Mouse (Mus musculus): ENCODE data around the gene Ccm2.
"Not testable (repeated sequence)": the region's sequence is repeated elsewhere in the genome, so short reads cannot be mapped to it uniquely, and the experiment has no call there.

The Ccm2 gene

GRCm38 (mm10) chr11:6546205-6547013, at the start of gene Ccm2:
TSS of gene Ccm2 (plus strand) at chr11:6546887.
- in situ Hi-C loops (cut with MboI; ENCODE audit: low pct_unique_long_range_greater_than_20kb in 1 of 2, low sequenced_read_pairs in 2 of 2, unreplicated experiment in 1 of 2) = no loop called here

- in situ Hi-C loops (cut with MboI; ENCODE audit: low pct_unique_long_range_greater_than_20kb in 1 of 2, low sequenced_read_pairs in 2 of 2, unreplicated experiment in 1 of 2) = no loop called here
Measured at GRCm38 (mm10) chr11:6497311-6497948, 49.3 kb upstream of the Ccm2 start.

GRCm38 (mm10) chr11:6502506-6502905, 44.2 kb upstream of the Ccm2 start:
- in situ Hi-C loops (cut with MboI; ENCODE audit: low pct_unique_long_range_greater_than_20kb in 1 of 2, low sequenced_read_pairs in 2 of 2, unreplicated experiment in 1 of 2) = no loop called here

DNA sequence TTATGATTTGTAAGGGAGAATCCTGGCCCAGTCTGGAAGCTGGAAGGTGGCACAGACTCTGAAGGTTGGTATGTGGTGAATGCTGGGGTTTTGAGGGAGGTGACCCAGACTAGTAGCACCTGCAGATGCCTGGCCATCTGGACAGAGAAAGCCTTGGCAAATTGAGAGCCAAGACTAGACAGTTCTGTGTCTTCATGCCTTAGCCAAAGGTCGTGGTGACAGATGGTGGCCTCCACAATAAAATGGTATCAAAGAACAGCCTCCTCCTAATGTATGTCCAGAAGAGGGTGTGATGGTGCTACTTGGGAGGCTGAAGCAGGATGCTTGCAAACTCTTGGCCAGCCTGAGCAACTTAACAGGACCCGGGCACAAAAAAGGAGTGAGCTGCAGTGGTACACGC, 42.5 kb upstream of the Ccm2 start:
- in situ Hi-C loops (cut with MboI; ENCODE audit: low pct_unique_long_range_greater_than_20kb in 1 of 2, low sequenced_read_pairs in 2 of 2, unreplicated experiment in 1 of 2) = no loop called here

GRCm38 (mm10) chr11:6504689-6505088, 42.0 kb upstream of the Ccm2 start:
- in situ Hi-C loops (cut with MboI; ENCODE audit: low pct_unique_long_range_greater_than_20kb in 1 of 2, low sequenced_read_pairs in 2 of 2, unreplicated experiment in 1 of 2) = no loop called here

GRCm38 (mm10) chr11:6506516-6506915, 40.2 kb upstream of the Ccm2 start:
- in situ Hi-C loops (cut with MboI; ENCODE audit: low pct_unique_long_range_greater_than_20kb in 1 of 2, low sequenced_read_pairs in 2 of 2, unreplicated experiment in 1 of 2) = no loop called here

DNA sequence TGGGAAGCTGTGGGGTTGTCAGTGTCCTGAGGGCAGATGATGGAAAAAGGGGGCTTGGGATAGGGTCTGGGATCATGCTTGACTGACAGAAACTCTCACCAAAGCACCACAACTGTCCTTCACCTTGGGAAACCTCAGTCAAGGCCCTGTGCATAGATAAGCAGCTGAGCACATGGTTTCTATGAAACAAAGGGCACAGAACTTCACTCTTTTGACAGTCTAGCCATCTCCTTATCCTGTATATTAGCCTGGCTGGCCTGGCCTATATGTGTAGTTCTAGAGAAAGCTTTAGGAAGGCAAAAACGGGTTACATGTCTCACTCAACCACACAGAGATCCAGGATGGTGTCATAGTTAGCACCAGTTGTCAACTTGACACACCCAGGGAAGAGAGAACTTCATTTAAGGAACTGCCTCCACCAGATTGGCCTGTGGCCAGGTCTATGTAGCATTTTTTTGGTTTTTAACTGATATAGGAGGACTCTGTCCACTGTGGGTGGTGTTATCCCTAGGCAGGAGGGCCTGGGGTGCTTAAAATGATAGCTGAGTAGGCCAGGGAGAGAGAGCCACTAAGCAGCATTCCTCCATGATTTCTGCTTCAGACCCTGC, 38.3 kb upstream of the Ccm2 start:
- in situ Hi-C loops (cut with MboI; ENCODE audit: low pct_unique_long_range_greater_than_20kb in 1 of 2, low sequenced_read_pairs in 2 of 2, unreplicated experiment in 1 of 2) = no loop called here

DNA sequence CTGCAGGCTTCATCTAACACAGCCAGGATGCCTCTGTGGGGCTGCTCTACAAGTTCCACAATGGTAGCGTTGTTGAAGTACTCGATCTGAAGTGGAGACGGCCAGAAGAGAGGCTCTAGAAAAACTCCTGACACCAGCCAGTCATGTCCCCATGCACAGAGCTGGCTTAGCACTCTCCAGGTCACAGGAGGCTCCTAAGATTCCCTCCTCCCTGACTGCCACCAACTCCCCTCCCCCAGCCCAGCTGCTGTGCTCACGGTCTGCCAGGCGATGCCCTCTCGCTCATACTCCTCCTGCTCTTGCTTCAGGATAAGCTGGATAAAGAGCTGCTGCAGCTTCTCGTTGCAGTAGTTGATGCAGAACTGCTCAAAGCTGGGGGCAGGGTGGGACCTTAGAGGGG, 31.9 kb upstream of the Ccm2 start:
- in situ Hi-C loops (cut with MboI; ENCODE audit: low pct_unique_long_range_greater_than_20kb in 1 of 2, low sequenced_read_pairs in 2 of 2, unreplicated experiment in 1 of 2) = no loop called here

DNA sequence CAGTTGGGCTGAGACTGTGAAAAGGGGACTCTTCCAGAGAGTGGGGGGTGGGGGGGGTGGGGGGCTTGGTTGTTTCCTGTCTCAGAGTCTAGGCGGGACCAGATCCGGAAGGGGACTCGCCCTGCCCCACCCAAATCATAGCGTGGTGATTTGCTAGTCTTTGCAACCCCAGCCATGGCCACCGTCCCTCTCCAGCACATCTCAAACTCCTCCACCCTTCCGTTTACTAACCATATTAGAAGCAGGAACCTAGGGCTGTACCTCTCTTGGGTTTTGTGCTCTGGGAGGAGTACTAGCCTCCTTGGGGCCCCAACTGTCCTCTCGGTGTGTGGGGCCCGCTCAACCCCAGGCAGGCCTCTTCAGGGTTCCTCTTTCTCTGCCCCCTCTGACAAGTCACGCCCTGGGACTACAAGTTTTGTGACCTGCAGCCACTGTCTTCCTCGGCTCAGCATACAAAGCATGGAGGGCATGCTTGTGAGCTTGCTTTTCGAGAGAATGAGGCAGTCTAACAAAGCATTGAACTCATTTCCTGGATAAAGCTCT, 27.1 kb upstream of the Ccm2 start:
- in situ Hi-C loops (cut with MboI; ENCODE audit: low pct_unique_long_range_greater_than_20kb in 1 of 2, low sequenced_read_pairs in 2 of 2, unreplicated experiment in 1 of 2) = no loop called here

DNA sequence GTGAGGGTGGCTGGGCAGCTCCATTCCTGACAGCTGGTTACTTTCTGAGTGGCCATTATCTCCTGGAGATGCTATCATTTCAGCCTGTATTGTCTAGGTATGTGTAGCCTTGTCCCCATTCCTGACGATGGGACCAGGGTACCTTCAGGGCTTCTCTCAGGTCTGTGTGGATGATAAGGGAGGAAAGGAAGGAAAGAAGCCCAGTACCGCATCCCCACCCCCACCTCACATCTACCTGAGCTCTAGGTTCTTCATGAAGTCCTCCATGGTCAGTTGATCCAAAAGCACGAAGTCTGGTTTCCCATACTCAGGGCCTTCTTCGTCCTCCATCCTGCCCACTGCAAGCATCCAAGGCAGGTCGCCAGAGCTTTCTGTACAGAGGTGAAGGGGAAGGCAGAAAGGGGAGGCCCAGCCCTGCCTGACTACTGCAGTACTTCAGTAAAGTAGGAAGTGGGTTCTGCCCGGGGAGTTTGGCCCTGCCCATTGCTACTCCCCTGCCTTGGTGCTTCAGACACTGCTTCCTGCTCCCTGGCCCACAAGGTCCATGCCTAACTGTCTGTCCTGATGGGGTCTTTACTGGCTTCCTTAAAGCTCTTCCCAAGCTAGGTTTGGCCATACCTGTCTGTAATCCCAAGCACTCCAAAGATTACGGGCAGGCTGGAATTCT, 26.0 kb upstream of the Ccm2 start, which contains the start of gene Myo1g:
TSS of gene Myo1g (minus strand) at position 459 of the 667 bp plus-strand sequence.
- in situ Hi-C loops (cut with MboI; ENCODE audit: low pct_unique_long_range_greater_than_20kb in 1 of 2, low sequenced_read_pairs in 2 of 2, unreplicated experiment in 1 of 2) = no loop called here

DNA sequence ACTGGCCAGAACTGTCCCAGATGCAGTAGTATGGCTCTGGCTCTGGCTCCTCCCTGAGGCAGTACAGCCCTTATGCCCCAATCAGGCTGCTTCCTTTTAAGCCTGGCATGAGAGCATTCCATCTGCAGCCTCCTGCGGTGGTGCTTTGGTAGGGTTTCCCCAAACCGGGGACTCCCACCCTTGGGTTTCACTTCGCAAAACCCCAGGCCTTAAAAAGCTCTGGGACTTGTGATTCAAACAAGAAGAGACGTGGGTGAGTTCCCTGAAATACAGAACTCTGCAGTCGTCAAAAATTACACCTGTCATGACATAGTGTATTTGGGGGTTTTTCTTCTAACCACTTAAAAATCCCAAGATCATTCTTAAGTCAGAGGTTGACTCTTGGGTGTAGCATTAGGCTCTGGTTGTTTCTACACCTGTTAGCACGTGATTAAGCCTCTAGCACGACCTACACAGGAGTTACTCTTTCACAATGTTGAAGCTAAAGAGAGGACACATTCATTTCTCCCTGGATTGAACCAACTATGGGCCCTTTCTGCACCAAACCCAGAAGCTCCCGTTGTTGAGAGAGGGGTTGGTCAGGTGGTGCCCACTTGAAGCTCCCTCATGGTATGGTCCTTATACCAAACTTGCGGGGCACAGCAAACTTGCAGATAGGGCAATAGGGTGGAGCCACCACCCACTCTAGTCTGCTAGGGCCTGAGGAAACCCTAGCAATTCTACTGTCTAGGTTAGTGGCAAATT, 23.7 kb upstream of the Ccm2 start:
- in situ Hi-C loops (cut with MboI; ENCODE audit: low pct_unique_long_range_greater_than_20kb in 1 of 2, low sequenced_read_pairs in 2 of 2, unreplicated experiment in 1 of 2) = no loop called here

DNA sequence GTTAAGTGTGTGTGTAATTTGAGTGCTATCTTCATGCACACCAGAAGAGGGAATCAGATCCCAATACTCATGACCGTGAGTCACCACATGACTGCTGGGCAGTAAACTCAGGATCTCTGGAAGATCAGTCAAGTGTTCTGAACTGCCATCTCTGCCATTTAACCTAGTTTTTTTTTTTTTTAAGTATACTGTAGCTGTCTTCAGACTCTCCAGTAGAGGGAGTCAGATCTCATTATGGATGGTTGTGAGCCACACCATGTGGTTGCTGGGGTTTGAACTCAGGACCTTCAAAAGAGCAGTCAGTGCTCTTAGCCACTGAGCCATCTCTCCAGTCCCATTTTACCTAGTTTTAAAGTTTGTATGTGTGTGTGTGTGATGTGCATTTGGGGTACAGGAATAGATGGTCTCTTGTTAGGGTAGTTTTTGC, 23.0 kb upstream of the Ccm2 start:
- in situ Hi-C loops (cut with MboI; ENCODE audit: low pct_unique_long_range_greater_than_20kb in 1 of 2, low sequenced_read_pairs in 2 of 2, unreplicated experiment in 1 of 2) = no loop called here

GRCm38 (mm10) chr11:6524165-6524879, 22.4 kb upstream of the Ccm2 start:
- in situ Hi-C loops (cut with MboI; ENCODE audit: low pct_unique_long_range_greater_than_20kb in 1 of 2, low sequenced_read_pairs in 2 of 2, unreplicated experiment in 1 of 2) = no loop called here

GRCm38 (mm10) chr11:6524880-6525238, 21.8 kb upstream of the Ccm2 start:
- in situ Hi-C loops (cut with MboI; ENCODE audit: low pct_unique_long_range_greater_than_20kb in 1 of 2, low sequenced_read_pairs in 2 of 2, unreplicated experiment in 1 of 2) = no loop called here

DNA sequence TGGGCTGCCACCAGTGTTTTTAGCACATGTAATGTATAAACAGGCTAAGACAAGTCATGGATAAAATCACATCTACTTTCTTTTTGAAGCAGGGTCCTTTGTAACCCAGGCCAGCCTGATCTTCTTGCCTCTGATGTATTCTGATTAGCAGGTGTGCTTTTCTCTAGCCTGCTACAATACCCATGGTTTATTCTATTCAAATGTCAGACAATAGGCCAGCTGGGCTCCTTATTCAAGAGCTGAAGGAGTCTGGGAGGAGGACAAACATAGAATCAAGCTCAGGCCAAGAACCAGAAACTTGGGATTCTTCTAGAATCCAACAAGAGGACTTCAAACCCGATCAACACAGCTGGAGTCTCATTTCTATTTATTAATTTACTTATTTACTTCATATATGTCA, 21.4 kb upstream of the Ccm2 start:
- in situ Hi-C loops (cut with MboI; ENCODE audit: low pct_unique_long_range_greater_than_20kb in 1 of 2, low sequenced_read_pairs in 2 of 2, unreplicated experiment in 1 of 2) = no loop called here

DNA sequence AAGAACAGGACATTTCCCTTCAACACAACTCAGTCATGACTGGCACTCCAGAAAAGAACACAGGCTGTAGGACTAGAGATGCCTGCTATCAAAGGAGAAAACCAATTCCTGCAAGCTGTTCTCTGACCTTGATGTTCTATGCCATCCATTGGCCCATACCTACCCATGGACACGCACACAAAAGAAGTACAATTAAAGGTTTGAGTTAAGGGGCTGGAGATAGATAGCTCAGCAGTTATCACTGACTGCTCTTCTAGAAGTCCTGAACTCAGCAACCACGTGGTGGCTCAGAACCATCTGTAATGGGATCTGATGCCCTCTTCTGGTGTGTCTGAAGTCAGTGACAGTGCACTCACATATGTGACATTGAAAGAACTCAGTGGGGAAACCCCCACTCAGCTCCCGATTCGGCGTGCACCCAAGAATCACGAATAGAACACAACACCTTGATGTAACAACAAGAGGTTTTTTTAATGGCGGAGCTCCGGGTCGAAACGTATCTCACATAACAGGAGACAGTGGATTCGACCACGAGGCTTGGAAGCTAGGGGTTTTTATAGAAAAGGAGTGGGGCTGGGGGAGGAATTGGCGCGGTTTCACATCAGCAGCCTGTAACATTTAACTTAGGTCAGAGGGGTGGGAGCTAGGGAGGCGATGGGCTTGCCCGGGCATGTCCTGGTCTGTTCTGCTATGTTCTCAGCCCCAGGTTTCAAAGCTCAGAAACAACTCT, 20.0 kb upstream of the Ccm2 start:
- in situ Hi-C loops (cut with MboI; ENCODE audit: low pct_unique_long_range_greater_than_20kb in 1 of 2, low sequenced_read_pairs in 2 of 2, unreplicated experiment in 1 of 2) = not testable (repeated sequence)

Data from mouse embryonic stem cell (cell line).